Mouse (Mus musculus): ENCODE measurements around the gene Cbx2. TPM values are rescaled to one million over a fixed set of nuclear protein-coding genes. Genes with fewer than 3 reads are reported as not detected.

The Cbx2 gene
- 4.6 to 6.3 TPM (median 5.0 TPM) in 4 replicates for total RNA-seq (2023)

GRCm38 (mm10) chr11:119022895-119023615 lies at the start of gene Cbx2:
TSS of gene Cbx2 (plus strand) at chr11:119022962.

GRCm38 (mm10) chr11:118987999-118988398 lies 34.8 kb upstream of the Cbx2 start, which contains the start of gene Enpp7:
TSS of gene Enpp7 (plus strand) at chr11:118988188.

GRCm38 (mm10) chr11:119040600-119041324 lies 18.0 kb downstream of the Cbx2 start, which contains the start of gene Cbx8:
TSS of gene Cbx8 (minus strand) at chr11:119040969.

Other genes starting within 250 kb of the Cbx2 start
- not detected in 4 replicates for gene Rbfox3, start 111.4 kb upstream of the Cbx2 start, total RNA-seq (2023)
- not detected in 4 replicates for gene Enpp7, start 34.8 kb upstream of the Cbx2 start, total RNA-seq (2023)
- gene Cbx8, start 18.0 kb downstream of the Cbx2 start, total RNA-seq (2023), result 13.1 to 22.8 TPM (median 15.3 TPM) in 4 replicates
- 89.9 to 98.2 TPM (median 95.3 TPM) in 4 replicates for gene Cbx4, start 63.3 kb downstream of the Cbx2 start, total RNA-seq (2023)
- gene Tbc1d16, start 205.5 kb downstream of the Cbx2 start, total RNA-seq (2023), result 0.26 to 0.31 TPM (median 0.27 TPM) in 4 replicates
- gene Ccdc40, start 205.6 kb downstream of the Cbx2 start, total RNA-seq (2023), result 0.46 to 1.5 TPM (median 0.61 TPM) in 4 replicates
- gene Gaa, start 244.9 kb downstream of the Cbx2 start, total RNA-seq (2023), result 112 to 117 TPM (median 114 TPM) in 4 replicates

Measured in B cell, adult 62 days (primary cell).